Mouse (Mus musculus): ENCODE results near the gene Dysf. TPM values are rescaled to one million over a fixed set of nuclear protein-coding genes. Genes with fewer than 3 reads are reported as not detected.

Gene Dysf
- 0.83 TPM for polyA plus RNA-seq (2014; fragmentation: Illumina TruSeq; extraction: RNeasy Lipid Tissue Mini Kit (QIAGEN cat#74804))

GRCm38 (mm10) chr6:84008363-84009171, at the start of gene Dysf:
Gene Dysf (plus strand): TSS chr6:84008590.

Other genes with a start within 250 kb of the Dysf start
- not detected for gene Ankrd53, start 245.9 kb upstream of the Dysf start, polyA plus RNA-seq (2014; fragmentation: Illumina TruSeq; extraction: RNeasy Lipid Tissue Mini Kit (QIAGEN cat#74804))
- gene Tex261, start 232.8 kb upstream of the Dysf start, polyA plus RNA-seq (2014; fragmentation: Illumina TruSeq; extraction: RNeasy Lipid Tissue Mini Kit (QIAGEN cat#74804)) = 27.5 TPM
- 6.8 TPM for gene Nagk, start 213.6 kb upstream of the Dysf start, polyA plus RNA-seq (2014; fragmentation: Illumina TruSeq; extraction: RNeasy Lipid Tissue Mini Kit (QIAGEN cat#74804))
- 77.4 TPM for gene Paip2b, start 176.8 kb upstream of the Dysf start, polyA plus RNA-seq (2014; fragmentation: Illumina TruSeq; extraction: RNeasy Lipid Tissue Mini Kit (QIAGEN cat#74804))
- gene Zfp638, start 141.5 kb upstream of the Dysf start, polyA plus RNA-seq (2014; fragmentation: Illumina TruSeq; extraction: RNeasy Lipid Tissue Mini Kit (QIAGEN cat#74804)) = 269 TPM

Measured in ovary, adult 10 weeks (tissue).